Mouse (Mus musculus) gastrocnemius, postnatal 25 days (tissue): ENCODE measurements around the gene Ctdspl2. TPM values are rescaled to one million over a fixed set of nuclear protein-coding genes. Genes with fewer than 3 reads are reported as not detected.

Source experiments
- DNase-seq: peaks from one replicate; pipeline ENCODE4 v3.0.0; 2022
- microRNA-seq, 2 experiments: library from miRNA; unstranded; fragments of <30 nt; microRNA quantifications; one replicate each; pipeline ENCODE4 v1.2.0; 2021; ENCODE audit warnings: borderline replicate concordance in 2 of 2
- total RNA-seq, 2 experiments: library from RNA; stranded (reverse); gene quantifications; 1 replicate in 1 of 2; 2 replicates in 1 of 2; pipeline ENCODE4 v1.2.3; 2021

Gene Ctdspl2
- total RNA-seq, 2 experiments from 2014 or later, result 7.2 to 7.6 TPM

DNA sequence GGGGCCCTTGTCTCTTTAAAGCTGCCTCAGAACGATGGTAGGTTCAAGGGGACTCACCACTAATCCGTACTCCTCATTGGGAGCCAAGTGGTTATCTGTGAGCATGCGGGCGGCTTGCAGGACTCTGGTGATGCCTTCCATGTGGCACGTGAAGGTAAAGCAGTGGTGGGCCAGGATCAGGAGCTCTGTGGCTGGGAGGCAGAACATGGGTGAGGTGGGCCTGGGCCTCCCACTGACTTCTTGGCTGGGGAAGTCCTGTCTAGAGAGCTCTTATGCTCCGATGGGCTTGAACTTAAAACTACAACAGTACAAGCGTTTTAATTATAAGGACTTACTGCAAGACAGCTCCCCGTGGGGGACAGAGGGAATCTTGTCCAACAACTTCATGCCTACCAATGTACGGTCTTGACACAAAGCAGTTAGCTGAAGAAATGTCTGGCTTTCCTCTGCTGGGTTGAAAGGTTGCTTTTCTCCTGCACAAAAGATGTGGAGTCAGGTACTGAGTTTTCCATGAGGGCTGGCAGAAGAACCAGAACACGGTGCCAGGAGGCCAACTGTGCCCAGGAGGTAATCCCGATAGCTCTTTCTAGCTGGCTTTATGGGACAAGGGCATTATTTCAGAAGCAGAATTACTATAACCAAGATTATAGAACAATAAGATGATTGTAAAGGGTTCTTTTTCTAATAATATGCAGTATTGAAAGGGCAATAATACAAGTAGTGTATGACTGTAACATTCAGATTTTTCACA is 103.7 kb downstream of the Ctdspl2 start:
- no peak for DNase-seq

Small RNA genes lying within 50 kb of the gene (microRNA-seq; reads per million reads assigned to microRNA genes)
- gene Gm47314, result 0 reads per million in 2 experiments

Other genes starting within 250 kb of the Ctdspl2 start
- gene Frmd5, start 148.9 kb upstream of the Ctdspl2 start, total RNA-seq, result under 1 TPM; 0.16 to 0.26 TPM
- gene Casc4, start 89.0 kb upstream of the Ctdspl2 start, total RNA-seq, result 10 to 100 TPM in 1 of 2 experiments, 1 to 10 TPM in 1; 8.8 to 10.2 TPM
- under 1 TPM in 1 of 2 experiments, not detected in 1; 0.15 TPM for gene Mageb3, start 91 bp downstream of the Ctdspl2 start, total RNA-seq
- gene Eif3j1, start 72.5 kb downstream of the Ctdspl2 start, total RNA-seq, result 10 to 100 TPM; 24.1 to 24.8 TPM
- gene Spg11, start 162.4 kb downstream of the Ctdspl2 start, total RNA-seq, result 1 to 10 TPM; 5.0 to 5.6 TPM
- gene B2m, start 191.7 kb downstream of the Ctdspl2 start, total RNA-seq, result 100 to 1,000 TPM in 1 of 2 experiments, 10 to 100 TPM in 1; 61.7 to 111 TPM
- gene Trim69, start 204.7 kb downstream of the Ctdspl2 start, total RNA-seq, result not detected
- gene Patl2, start 230.2 kb downstream of the Ctdspl2 start, total RNA-seq, result not detected
- not detected for gene Terb2, start 230.3 kb downstream of the Ctdspl2 start, total RNA-seq